Mouse (Mus musculus): ENCODE data around the gene Acot11.
"Not testable (repeated sequence)": the region's sequence is repeated elsewhere in the genome, so short reads cannot be mapped to it uniquely, and the experiment has no call there.

Acot11 gene

DNA sequence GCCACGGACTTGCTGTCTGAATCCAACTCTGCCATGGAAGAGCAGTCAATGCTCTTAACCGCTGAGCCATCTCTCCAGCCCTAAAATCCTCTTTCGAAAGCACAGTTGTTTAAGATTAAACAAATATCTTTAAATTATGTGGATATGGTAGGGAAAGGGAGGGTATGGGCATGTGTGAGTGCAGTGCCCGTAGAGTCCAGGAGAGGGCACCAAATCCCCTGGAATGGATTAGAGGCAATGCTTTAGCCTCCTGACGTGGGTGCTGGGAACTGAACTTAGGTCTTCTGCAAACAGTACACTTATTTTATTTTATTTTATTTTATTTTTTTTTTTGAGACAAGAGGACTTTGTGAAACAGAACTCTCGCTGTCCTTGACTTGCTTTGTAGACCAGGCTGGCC lies 5.2 kb upstream of the Acot11 start:
- peak; percentile 63 for DNase-seq (ENCODE audit: low read depth)

DNA sequence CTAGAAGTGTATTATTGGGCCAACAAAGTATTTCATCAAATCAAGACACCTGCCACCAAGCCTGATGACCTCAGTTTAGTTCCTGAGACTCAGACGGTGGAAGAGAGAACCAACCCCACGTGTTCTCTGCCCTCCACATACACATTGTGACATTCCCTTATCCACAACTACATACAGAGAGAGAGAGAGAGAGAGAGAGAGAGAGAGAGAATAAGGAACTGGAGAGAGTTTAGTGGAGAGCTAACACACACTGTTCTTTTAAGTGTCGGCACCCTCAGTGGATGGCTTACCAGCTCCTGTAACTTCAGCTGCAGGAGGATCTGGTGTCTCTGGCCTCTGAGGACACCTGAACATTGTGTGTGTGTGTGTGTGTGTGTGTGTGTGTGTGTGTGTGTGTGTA lies 2.5 kb upstream of the Acot11 start:
- no peak for DNase-seq (ENCODE audit: low read depth)

DNA sequence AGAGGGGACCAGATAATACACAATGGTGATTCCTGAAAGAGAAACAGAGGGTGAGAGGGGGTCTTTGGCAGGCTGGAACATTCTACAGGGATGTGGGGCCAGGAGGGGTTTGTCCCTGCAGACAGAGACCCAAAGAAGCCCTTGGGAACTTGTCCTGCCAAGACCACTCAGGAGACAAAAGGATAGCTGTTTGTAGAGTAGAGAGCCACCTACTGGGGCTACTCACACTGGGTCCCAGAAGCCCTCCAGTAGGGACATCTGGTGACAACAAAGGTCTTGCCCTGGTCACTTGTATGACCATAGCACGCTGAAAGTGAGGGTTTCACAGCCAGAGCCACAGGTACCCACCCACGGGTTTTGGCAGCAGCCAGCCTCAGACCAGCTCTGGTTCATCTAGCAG lies 1.1 kb upstream of the Acot11 start:
- no peak for DNase-seq (ENCODE audit: low read depth)

DNA sequence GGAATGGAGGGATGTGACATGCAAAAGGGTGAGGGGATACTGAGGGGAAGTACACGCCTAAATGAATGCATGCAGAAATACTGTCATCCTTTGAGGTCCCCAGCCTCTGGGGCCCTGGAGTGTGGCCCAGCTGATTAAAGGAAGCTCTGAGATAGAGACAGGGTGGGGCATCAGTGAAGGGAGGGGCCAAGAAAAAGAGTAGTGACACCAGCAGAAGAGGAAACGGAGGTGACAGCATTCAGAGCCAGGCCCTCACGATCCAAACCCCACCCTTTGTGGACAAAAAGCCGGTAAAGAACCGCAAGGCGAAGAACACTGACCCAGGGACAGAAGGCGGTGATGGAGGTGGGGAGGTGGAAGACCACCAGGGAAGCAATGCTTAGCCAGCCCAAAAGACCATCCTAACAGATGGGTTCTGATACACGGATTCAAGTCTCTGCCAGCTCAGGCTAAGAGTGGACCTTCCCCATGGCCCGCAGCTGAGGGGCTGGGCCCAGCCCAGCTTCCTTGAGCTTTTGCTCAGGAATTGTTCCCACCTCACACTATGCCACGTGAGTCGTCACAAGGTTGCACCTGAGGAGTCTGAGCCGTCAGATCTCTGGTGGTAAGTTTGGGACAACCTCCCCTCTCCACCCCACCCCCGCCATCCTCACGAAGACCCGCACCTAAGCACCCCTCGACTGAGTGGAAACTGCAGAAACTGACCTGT lies 443 bp downstream of the Acot11 start:
- DNase-seq (ENCODE audit: low read depth) = peak; percentile 86

DNA sequence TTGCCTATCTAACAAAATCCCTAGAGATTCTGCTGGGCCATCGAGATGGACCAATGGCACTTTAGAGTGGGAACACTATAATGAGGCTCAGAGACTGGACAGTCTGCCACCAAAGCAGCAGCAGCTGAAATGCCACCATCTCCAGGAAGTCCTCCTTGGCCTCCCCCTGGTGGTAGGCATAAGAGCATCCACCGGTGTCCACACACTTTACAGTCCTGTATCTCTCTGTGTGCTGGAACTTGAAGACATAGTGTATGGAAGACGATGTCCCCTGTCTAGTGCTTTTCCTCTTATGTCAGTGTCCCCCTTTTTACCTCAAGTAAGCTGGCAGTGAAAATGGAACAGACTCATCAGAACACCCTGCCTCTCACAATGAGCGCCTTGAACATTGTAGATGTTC lies 1.0 kb downstream of the Acot11 start:
- peak; percentile 71 for DNase-seq (ENCODE audit: low read depth)

DNA sequence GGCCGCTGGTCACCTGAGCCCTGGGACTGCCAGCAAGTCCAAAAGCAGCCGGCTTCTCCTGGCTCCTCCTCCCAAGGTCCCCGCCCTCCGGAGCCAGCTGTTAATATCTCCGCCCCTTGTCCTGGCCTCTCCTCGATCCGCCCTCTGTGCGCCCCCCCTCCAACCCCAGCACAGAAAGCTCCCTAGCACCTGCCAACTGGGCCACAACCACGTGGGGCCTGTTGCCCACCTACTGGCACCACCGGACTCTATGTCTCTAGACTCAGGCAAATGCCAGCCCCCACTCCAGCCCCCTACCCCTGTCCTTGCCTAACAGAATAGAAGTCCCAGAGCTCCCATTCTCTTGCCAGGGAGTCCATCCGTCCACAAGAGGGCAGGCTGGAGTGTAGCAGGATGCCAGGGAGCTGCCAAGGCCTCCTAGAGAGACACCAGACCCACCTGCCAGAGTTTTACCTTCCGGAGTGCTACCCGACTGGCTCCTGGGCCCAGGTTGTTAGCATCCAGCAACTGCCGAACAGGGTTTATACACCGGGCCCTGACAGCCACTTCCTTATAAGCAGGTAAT lies 4.9 kb downstream of the Acot11 start:
- peak; percentile 65 for DNase-seq (ENCODE audit: low read depth)

DNA sequence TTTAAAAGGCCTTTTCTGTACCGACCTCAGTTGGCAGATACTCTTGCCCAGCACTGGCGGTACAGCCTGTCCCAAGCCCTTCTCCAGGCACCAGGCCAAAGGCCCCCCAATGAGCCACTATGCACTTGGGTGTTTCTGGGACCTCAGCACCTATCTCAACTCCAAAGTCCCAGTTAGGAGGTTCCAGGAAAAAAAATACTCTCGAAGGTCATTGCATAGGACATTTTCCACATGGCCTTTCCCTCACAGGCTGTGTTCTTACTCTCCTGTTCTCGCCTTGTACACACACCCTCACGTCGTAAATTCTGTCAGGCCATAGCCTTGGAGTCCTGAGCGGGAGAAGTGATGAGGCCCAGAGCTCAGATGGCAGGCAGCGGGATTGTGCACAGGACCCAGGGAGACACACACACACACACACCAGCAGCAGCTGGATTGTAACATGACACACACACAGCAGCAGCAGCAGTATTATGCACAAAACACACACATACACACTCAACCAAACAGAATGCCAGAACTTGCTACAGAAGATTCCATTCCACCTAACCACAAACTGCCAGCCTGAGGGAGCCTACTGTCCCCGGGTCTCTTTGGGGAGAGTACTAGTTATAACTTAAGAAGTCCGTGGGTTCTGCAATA lies 5.8 kb downstream of the Acot11 start:
- no peak for DNase-seq (ENCODE audit: low read depth)

DNA sequence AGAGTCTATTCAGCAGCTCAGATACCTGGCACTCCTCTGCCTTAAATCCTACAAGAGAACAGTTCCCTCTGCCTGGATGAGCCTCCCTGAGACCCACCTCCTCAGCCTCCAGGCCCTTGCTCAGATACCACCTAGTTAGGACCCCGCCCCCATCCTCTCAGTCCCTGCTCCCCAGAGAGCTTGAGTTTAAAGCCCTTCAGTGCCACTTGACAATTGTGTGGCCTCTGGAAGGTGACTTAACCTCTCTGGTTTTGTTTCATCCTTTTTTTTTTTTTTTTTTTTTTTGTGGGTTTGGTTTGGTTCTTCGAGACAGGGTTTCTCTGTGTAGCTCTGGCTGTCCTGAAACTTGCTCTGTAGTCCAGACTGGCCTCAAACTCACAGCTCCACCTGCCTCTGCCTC lies 9.5 kb downstream of the Acot11 start:
- peak; percentile 43 for DNase-seq (ENCODE audit: low read depth)

DNA sequence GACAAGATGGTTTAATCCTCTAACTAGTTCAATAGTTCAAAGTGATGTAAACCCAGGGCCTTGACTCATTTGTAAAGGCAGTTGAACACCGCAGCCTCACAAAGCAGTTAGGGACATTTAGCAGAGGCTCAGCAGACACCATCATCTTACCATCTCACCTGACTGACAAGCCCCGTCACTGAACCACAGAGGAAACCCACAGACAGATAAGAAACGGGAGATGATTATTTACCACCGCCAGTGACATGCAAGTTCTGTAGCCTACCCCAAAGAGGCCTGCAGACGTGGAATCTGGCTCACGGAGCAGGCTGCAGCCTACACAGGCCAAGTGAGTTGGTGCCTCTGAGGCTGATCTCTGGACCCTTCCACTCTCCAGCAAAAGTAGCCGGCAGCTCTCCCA lies 10.6 kb downstream of the Acot11 start:
- peak; percentile 90 for DNase-seq (ENCODE audit: low read depth)

DNA sequence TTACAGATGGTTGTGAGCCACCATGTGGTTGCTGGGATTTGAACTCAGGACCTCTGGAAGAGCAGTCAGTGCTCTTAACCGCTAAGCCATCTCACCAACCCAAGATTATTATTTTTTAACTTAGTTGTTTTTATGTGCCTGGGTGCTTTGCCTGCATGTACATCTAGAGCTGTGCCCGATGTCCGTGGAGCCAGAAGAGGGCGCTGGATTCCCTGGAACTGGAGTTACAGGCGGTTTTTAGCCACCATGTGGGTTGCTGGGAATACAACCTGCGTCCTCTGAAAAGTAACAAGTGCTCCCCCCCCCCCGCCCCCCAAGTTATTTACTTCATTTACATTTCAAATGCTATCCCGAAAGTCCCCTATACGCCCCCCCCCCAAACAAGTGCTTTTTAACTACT lies 11.0 kb downstream of the Acot11 start:
- DNase-seq (ENCODE audit: low read depth) = not testable (repeated sequence)

DNA sequence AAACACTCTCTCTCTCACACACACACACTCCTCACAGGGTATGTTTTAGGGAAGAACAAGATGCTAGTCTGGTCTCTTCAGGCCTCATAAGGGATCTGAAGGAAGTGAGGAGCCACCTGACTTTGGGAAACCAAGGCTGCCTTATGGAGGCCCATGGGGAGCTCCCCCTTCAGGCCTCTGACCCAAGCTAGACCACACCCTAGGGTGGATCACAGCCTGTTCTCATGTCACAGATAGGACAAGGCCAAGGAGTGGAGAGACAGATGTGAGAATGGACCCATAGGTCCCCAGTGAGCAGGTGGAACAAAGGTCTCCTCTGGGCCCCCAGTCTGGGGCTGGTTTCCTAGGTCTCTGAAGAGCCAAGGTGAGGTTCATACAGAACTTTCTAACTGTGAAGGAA lies 12.5 kb downstream of the Acot11 start:
- no peak for DNase-seq (ENCODE audit: low read depth)

DNA sequence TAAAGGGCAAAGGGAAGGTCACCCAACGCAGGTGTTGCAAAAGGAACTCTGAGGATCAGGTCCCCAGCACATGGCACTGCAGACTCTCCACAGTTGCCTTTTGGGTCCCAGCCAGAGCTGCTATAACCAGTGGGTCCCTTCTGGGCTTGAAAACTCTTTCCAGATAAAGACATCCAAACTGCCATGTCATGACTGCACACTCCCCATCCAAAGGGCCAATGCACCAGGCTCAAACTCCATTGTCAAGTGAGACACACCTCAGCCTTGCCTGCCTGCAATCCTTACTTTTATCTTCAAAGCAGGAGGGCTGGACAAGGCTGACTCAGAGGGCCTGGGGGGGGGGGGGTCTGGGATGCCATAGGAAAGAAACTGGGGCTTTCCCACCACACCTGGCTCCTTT lies 13.9 kb downstream of the Acot11 start:
- DNase-seq (ENCODE audit: low read depth) = no peak

DNA sequence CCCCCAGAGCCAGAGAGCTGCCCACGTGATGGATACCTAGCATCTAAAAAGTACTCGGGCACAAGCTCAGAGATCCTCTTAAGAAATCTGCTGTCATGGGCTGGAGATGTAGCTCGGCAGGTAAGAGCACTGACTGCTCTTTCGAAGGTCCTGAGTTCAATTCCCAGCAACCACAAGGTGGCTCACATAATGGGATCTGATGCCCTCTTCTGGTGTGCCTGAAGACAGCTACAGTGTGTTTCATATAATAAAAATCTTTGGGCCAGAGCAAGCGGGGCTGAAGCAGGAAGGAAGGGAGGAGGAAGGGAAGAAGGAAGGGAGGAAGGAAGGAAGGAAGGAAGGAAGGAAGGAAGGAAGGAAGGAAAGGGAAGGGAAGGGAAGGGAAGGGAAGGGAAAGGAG lies 14.6 kb downstream of the Acot11 start:
- not testable (repeated sequence) for DNase-seq (ENCODE audit: low read depth)

DNA sequence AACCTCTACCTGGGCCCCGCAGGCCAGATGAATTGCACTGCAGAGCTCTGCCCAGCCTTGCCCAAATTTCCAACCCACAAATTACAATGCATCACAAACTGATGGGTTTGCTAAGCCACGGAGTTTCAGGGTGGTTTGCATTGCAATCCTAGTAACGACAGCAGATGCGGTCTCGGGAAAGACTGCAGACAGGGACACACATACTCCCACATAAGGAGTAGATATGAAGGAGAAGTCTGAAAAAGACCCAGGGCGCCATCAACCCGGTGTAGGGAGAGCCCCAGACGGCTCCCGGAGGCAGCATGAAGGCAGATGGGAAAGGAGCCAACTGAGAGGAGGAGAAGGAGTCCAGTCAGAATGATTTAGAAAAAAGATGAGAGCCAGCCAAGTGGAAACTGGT lies 15.1 kb downstream of the Acot11 start:
- no peak for DNase-seq (ENCODE audit: low read depth)

DNA sequence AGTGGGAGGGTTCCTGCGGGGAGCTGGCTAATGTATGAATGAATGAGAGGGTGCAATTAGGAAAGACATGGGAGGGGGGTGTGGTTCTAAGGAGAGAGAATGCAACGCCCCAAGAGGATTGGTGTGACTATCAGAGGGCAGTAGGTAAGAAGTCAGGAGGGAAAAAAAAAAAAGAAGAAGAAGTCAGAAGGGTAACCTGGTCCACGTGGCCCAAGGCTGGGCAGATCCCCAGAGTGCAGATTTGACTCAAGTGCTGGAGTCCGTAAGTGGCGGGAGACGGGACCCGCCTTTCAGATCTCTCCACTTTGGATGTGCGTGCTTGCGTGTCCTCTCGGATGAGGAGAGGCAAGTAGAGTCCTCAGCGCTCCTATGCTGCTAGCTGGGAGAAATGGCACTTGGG lies 16.2 kb downstream of the Acot11 start:
- DNase-seq (ENCODE audit: low read depth) = no peak

DNA sequence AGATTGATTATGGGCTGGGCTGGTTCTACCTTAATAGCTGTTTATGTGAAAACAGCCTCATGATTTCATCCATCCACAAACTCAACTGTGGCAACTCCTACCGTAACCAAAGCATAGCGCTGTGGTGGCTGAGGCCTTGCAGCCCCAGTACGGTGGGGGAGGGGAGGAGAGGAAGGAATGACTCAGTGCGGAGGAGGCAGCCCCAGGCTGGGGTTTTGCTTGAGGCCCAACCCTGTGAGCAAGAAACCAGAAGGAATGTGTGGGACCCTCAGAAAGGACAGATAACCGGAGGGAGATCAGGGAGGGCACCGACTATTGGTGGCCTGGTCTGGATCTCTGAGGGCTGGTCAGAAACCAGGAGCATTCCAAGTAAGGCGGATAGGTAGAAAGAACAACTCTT lies 17.0 kb downstream of the Acot11 start:
- DNase-seq (ENCODE audit: low read depth) = peak; percentile 78

DNA sequence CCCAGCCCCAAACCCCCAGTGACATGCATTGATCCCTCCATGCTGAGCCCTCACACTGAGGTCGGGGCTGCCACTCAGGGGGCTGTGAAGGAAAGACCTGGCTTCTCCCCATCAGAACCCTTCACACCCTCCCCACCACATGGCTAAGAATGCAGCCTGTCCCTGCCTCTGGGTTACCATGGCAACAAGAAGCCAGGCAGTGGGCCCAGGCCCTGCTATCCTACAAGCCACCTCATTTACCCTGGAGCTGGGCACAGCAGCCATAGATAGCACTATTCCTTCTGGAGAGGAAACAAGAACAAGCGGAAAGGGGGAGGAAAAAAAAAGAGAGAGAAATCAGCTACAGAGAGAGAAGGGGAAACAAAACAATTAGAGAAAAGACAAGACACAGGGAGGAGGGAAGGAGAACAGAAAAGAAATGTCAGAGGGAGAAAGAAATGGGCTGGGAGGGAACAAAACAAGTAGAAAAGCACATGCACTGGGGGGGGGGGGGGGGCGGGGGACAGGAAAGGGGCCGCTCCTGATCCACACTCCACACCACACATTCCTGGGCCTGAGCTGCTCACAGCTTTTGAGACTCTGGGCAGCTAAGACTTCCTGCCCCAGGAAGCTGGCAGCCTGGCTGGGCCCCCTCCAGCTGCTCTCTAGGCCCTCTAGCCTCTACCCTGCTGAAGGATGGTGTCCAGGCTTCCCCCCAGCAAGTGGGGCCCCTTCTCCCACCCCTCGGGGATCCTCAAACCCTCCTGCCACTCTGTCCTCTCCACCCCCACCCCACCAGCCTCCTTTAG lies 18.9 kb downstream of the Acot11 start:
- no peak for DNase-seq (ENCODE audit: low read depth)

DNA sequence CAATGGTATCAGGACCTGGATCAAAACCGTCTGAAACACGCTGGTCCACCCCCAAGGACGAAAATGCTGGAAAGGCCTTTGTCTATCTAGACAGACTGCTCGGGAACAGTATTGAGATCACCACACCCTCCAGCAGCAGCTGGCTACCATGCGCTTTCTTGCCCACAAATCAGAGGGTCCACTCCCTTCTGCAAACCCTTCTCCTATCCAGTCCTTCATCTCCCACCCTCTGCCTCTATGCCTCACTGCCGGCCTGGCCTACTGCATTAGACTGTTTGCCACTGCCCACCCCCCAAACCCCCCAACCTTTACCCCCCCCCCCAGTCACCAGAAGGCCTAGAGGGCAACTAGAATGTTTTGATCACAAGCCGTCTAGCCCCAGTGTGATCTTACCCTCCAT lies 19.5 kb downstream of the Acot11 start:
- DNase-seq (ENCODE audit: low read depth) = no peak

DNA sequence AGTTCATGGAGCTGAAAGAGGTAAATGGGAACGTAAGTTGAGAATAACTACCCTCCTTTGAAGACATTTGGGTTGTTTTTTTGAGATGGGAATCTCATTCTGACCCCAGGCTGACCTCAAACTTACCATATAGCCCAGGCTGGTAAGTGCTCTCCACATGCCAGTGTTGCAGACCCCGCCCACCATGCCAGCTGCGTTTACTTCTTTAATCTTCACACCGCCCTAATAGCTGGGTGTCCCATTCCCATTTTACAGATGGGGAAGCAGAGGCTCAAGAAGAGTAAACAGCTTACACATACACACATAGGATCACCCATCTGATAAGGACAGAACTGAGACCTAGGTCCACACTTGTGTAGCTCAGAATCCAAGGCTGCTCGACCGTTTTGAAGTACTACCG lies 20.0 kb downstream of the Acot11 start:
- DNase-seq (ENCODE audit: low read depth) = no peak

DNA sequence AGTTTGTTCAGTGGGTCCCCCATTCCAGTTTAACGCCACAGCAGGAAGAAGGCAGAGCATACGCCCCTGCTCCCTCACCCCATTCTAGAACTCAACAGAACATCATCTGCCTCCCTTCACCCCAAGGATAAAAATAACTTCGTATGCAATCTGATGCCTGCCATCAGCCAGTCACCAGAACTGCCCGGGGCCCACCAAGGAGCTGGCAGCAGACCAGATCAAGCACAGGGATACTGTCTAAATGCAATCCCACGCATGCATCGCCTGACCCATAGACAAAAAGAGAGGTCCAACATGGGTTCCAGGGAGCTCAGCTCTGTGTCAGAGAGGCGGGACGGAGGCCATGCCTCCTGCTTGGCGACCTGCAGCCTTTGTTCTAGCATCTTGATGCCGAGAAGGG lies 21.7 kb downstream of the Acot11 start:
- DNase-seq (ENCODE audit: low read depth) = no peak

DNA sequence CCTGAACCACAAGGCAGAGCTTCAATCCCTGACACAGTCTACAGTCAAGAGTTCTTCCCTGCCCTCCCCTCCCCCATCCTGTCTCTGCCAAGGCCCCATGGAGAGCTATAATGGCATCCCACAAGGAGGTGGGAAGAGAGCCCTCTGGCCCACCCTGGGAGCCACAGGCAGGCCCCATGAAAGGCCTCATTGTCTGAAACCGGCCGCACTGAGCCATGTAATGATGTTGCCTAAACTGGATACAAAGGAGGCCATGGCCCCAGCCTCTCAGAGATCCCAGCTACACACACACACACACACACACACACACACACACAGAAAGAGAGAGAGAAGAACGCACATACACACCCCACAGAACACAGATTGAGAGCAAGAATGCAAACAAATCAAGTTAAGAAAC lies 24.8 kb downstream of the Acot11 start:
- no peak for DNase-seq (ENCODE audit: low read depth)

DNA sequence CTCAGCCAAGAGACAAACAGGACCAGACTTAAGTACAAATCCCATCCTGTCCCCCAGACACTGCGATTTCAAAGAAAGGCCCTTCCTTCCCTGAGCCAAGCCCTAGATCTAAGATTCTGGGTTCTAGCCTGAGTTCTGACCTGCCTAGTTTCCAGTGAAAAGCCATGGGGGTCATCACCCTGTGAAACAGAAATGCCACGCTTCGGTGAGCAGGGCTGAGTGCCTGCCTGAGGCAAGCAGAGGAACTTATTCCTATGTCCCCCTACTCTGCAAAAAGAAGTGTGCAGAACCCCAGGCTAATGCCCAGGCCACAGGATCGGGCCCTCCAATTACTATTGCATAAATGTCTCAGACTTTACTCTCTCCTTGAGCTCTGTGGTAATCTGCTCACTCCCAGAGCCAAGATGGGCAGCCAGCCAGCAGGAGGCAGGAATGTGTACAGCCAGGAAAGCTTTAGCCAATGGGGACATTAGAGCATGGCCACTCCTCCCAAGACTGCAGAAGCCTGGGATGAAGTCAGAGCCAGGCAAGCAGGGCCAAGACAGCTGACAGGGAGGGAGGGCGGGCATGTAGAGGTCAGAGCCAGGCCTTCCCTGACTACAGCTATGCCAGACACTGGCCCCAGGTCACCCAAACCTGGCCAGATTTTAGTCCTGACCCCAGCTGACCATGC lies 26.5 kb downstream of the Acot11 start:
- DNase-seq (ENCODE audit: low read depth) = no peak
